Mouse (Mus musculus) MEL (cell line): ENCODE measurements around the gene Mettl7b. TPM values are rescaled to one million over a fixed set of nuclear protein-coding genes. Genes with fewer than 3 reads are reported as not detected.

Experiments
- DNase-seq: peaks from one replicate; pipeline ENCODE4 v3.0.0; 2011; ENCODE audit warnings: low read depth, low spot score
- H3K27ac ChIP-seq: 2 replicates; pipeline ENCODE4 v1.5.1; 2012; ENCODE audit warnings: low read depth, mild to moderate bottlenecking, control low read depth, low read length, moderate library complexity; ENCODE audit not compliant: control insufficient read depth
- H3K27me3 ChIP-seq, 2 experiments: fragments of 150-350 bp in 1 of 2; sonication (generic) in 1 of 2; 2 replicates each; pipeline ENCODE4 v1.6.1; 2012; ENCODE audit warnings: low read length in 2 of 2, mild to moderate bottlenecking in 2 of 2, improper control_type of control experiment in 1 of 2, moderate library complexity in 1 of 2; ENCODE audit not compliant: insufficient read depth in 2 of 2, control insufficient read depth in 1 of 2
- H3K36me3 ChIP-seq, 2 experiments: 2 replicates each; pipeline ENCODE4 v1.6.1; 2012 to 2014; ENCODE audit warnings: low read length in 2 of 2, improper control_type of control experiment in 1 of 2, inconsistent platforms in 1 of 2, mild to moderate bottlenecking in 1 of 2; ENCODE audit not compliant: insufficient read depth in 2 of 2, control insufficient read depth in 1 of 2
- H3K4me1 ChIP-seq, 2 experiments: fragments of 150-350 bp in 1 of 2; sonication (generic) in 1 of 2; 2 replicates each; pipeline ENCODE4 v1.6.1; 2012; ENCODE audit warnings: low read length in 2 of 2, improper control_type of control experiment in 1 of 2, mild to moderate bottlenecking in 1 of 2; ENCODE audit not compliant: insufficient read depth in 2 of 2, control insufficient read depth in 1 of 2
- H3K4me3 ChIP-seq, 2 experiments: fragments of 150-350 bp in 1 of 2; sonication (generic) in 1 of 2; 2 replicates each; pipeline ENCODE4 v1.5.1; 2012; ENCODE audit warnings: low read depth in 2 of 2, low read length in 2 of 2, mild to moderate bottlenecking in 2 of 2, moderate library complexity in 2 of 2, control low read depth in 1 of 2, improper control_type of control experiment in 1 of 2; ENCODE audit not compliant: control insufficient read depth in 1 of 2, insufficient read depth in 1 of 2
- H3K79me2 ChIP-seq: 2 replicates; pipeline ENCODE4 v1.6.1; 2012; ENCODE audit warnings: mild to moderate bottlenecking, low read length, moderate library complexity; ENCODE audit not compliant: control insufficient read depth, poor library complexity, insufficient read depth
- H3K9ac ChIP-seq: 2 replicates; pipeline ENCODE4 v1.6.1; 2012; ENCODE audit warnings: low read depth, mild to moderate bottlenecking, control low read depth, low read length, moderate library complexity; ENCODE audit not compliant: control insufficient read depth, poor library complexity, severe bottlenecking
- H3K9me3 ChIP-seq: fragments of 150-350 bp; sonication (generic); replicated peaks from 2 replicates; pipeline ENCODE4 v1.6.1; 2012; ENCODE audit warnings: mild to moderate bottlenecking, low read length, improper control_type of control experiment, moderate library complexity; ENCODE audit not compliant: insufficient read depth
- CHD1 ChIP-seq: IDR thresholded peaks from 2 replicates; pipeline ENCODE4 v1.6.1; 2012; ENCODE audit warnings: low read depth, mild to moderate bottlenecking, inconsistent platforms, low read length, improper control_type of control experiment
- CHD2 ChIP-seq: IDR thresholded peaks from 2 replicates; pipeline ENCODE4 v1.6.1; 2011; ENCODE audit warnings: low read length, improper control_type of control experiment
- CTCF ChIP-seq, 3 experiments: IDR thresholded peaks in 2 of 3; conservative IDR thresholded peaks in 1 of 3; 2 replicates each; pipeline ENCODE4 v1.5.1; 2011 to 2012; ENCODE audit warnings: low read length in 3 of 3, low read depth in 2 of 3, mild to moderate bottlenecking in 2 of 3, improper control_type of control experiment in 1 of 3, inconsistent platforms in 1 of 3, mixed read lengths in 1 of 3, moderate library complexity in 1 of 3; ENCODE audit not compliant: control insufficient read depth in 1 of 3, insufficient read depth in 1 of 3, poor library complexity in 1 of 3, severe bottlenecking in 1 of 3
- E2F4 ChIP-seq: IDR thresholded peaks from 2 replicates; pipeline ENCODE4 v1.6.1; 2011; ENCODE audit warnings: low read depth, low read length, improper control_type of control experiment, borderline replicate concordance
- EP300 ChIP-seq, 2 experiments: IDR thresholded peaks; 2 replicates each; pipeline ENCODE4 v1.6.1; 2011; ENCODE audit warnings: improper control_type of control experiment in 2 of 2, low read length in 2 of 2, low read depth in 1 of 2, mild to moderate bottlenecking in 1 of 2
- ETS1 ChIP-seq: IDR thresholded peaks from 2 replicates; pipeline ENCODE4 v1.6.1; 2012; ENCODE audit warnings: low read depth, mild to moderate bottlenecking, inconsistent platforms, low read length, improper control_type of control experiment, moderate library complexity
- GABPA ChIP-seq: IDR thresholded peaks from 2 replicates; pipeline ENCODE4 v1.6.1; 2012; ENCODE audit warnings: low read depth, mild to moderate bottlenecking, inconsistent platforms, low read length, improper control_type of control experiment, moderate library complexity
- GATA1 ChIP-seq: IDR thresholded peaks from 2 replicates; pipeline ENCODE4 v1.6.1; 2011; ENCODE audit warnings: low read depth, low read length, improper control_type of control experiment
- KAT2A ChIP-seq: conservative IDR thresholded peaks from 2 replicates; pipeline ENCODE4 v1.6.1; 2012; ENCODE audit warnings: low read depth, low read length, improper control_type of control experiment, inconsistent platforms
- MAFK ChIP-seq: IDR thresholded peaks from 2 replicates; pipeline ENCODE4 v1.6.1; 2011; ENCODE audit warnings: low read depth, mild to moderate bottlenecking, low read length, improper control_type of control experiment, borderline replicate concordance
- MAZ ChIP-seq: IDR thresholded peaks from 2 replicates; pipeline ENCODE4 v1.6.1; 2012; ENCODE audit warnings: low read depth, mild to moderate bottlenecking, inconsistent platforms, low read length, improper control_type of control experiment
- MEF2A ChIP-seq: IDR thresholded peaks from 2 replicates; pipeline ENCODE4 v1.6.1; 2014; ENCODE audit warnings: low read depth, mild to moderate bottlenecking, inconsistent platforms, low read length, improper control_type of control experiment; ENCODE audit not compliant: poor library complexity, insufficient replicate concordance, severe bottlenecking; ENCODE audit errors: extremely low read depth
- MYB ChIP-seq: IDR thresholded peaks from 2 replicates; pipeline ENCODE4 v1.6.1; 2011; ENCODE audit warnings: mild to moderate bottlenecking, low read depth, low read length, improper control_type of control experiment
- MYC ChIP-seq: IDR thresholded peaks from 2 replicates; pipeline ENCODE4 v1.6.1; 2011; ENCODE audit warnings: low read depth, mild to moderate bottlenecking, low read length, improper control_type of control experiment, moderate library complexity
- NELFE ChIP-seq: IDR thresholded peaks from 2 replicates; pipeline ENCODE4 v1.6.1; 2011; ENCODE audit warnings: low read depth, low read length, improper control_type of control experiment
- NRF1 ChIP-seq: IDR thresholded peaks from 2 replicates; pipeline ENCODE4 v1.6.1; 2014; ENCODE audit warnings: low read depth, mild to moderate bottlenecking, inconsistent platforms, low read length, improper control_type of control experiment, moderate library complexity; ENCODE audit not compliant: poor library complexity, insufficient read depth, severe bottlenecking
- POLR2AphosphoS2 ChIP-seq: IDR thresholded peaks from 2 replicates; pipeline ENCODE4 v1.6.1; 2011; ENCODE audit warnings: low read length, improper control_type of control experiment
- SMC3 ChIP-seq: IDR thresholded peaks from 2 replicates; pipeline ENCODE4 v1.6.1; 2011; ENCODE audit warnings: low read depth, low read length, improper control_type of control experiment
- TAL1 ChIP-seq: IDR thresholded peaks from 2 replicates; pipeline ENCODE4 v1.6.1; 2012; ENCODE audit warnings: mild to moderate bottlenecking, inconsistent platforms, low read length, moderate library complexity, mixed read lengths
- TCF12 ChIP-seq: IDR thresholded peaks from 2 replicates; pipeline ENCODE4 v1.6.1; 2014; ENCODE audit warnings: low read depth, mild to moderate bottlenecking, inconsistent platforms, low read length, improper control_type of control experiment, moderate library complexity
- UBTF ChIP-seq: IDR thresholded peaks from 2 replicates; pipeline ENCODE4 v1.6.1; 2012; ENCODE audit warnings: low read depth, mild to moderate bottlenecking, inconsistent platforms, low read length, improper control_type of control experiment, moderate library complexity, borderline replicate concordance; ENCODE audit not compliant: insufficient read depth
- USF1 ChIP-seq: IDR thresholded peaks from 2 replicates; pipeline ENCODE4 v1.6.1; 2014; ENCODE audit warnings: low read depth, mild to moderate bottlenecking, inconsistent platforms, low read length, improper control_type of control experiment, moderate library complexity
- USF2 ChIP-seq, 2 experiments: IDR thresholded peaks; 2 replicates each; pipeline ENCODE4 v1.6.1; 2011 to 2012; ENCODE audit warnings: improper control_type of control experiment in 2 of 2, low read length in 2 of 2, borderline replicate concordance in 1 of 2, inconsistent platforms in 1 of 2, low read depth in 1 of 2, mild to moderate bottlenecking in 1 of 2; ENCODE audit not compliant: insufficient read depth in 1 of 2
- ZKSCAN1 ChIP-seq: IDR thresholded peaks from 2 replicates; pipeline ENCODE4 v1.6.1; 2012; ENCODE audit warnings: low read depth, mild to moderate bottlenecking, inconsistent platforms, low read length, improper control_type of control experiment, moderate library complexity
- ZMIZ1 ChIP-seq: IDR thresholded peaks from 2 replicates; pipeline ENCODE4 v1.6.1; 2012; ENCODE audit warnings: low read depth, mild to moderate bottlenecking, inconsistent platforms, low read length, improper control_type of control experiment, moderate library complexity
- polyA plus RNA-seq, 2 experiments: library from polyadenylated mRNA; stranded (reverse) in 1 of 2; unstranded in 1 of 2; fragments of >175 nt in 1 of 2; fragments of >200 nt in 1 of 2; gene quantifications; 2 replicates each; pipeline versions ENCODE4 v1.2.1 to v1.2.4; 2012; ENCODE audit warnings: low replicate concordance in 2 of 2, low read depth in 1 of 2; ENCODE audit not compliant: insufficient read length in 2 of 2, insufficient read depth in 1 of 2, missing spikeins in 1 of 2
- total RNA-seq: library from RNA; depleted of rRNA; stranded (reverse); fragments of 300-350 nt; gene quantifications from 2 replicates; pipeline ENCODE4 v1.2.3, GENCODE M21; 2012

Mettl7b gene
- total and polyA plus RNA-seq, 3 experiments, result not detected

GRCm38 (mm10) chr10:128964961-128965360, 4.2 kb upstream of the Mettl7b start:
- H3K4me1 ChIP-seq, result no peaks in the 10 kb centered on the region; a peak in 1 of 4 replicates
- H3K79me2 ChIP-seq, result no peaks in the 10 kb centered on the region
- no peaks in the 10 kb centered on the region for H3K9me3 ChIP-seq
- H3K27ac ChIP-seq, result no peak overlapping the region
- H3K36me3 ChIP-seq, result no peaks in the 10 kb centered on the region
- no peak for TF ChIP-seq E2F4
- TF ChIP-seq MAZ, result no peak
- no peak for TF ChIP-seq EP300 (IDR thresholded peaks at IDR 0.05; ENCODE audit: low read depth in 1 of 2, low read length in 2 of 2)
- TF ChIP-seq, all 39 proteins: peak for 0
- no peak overlapping the region for H3K4me3 ChIP-seq
- no peak overlapping the region for H3K9ac ChIP-seq
- peaks cover 0 to 2% of the 10 kb centered on the region in 2 experiments; a peak in 1 of 4 replicates for H3K27me3 ChIP-seq
- DNase-seq, result no peak

DNA sequence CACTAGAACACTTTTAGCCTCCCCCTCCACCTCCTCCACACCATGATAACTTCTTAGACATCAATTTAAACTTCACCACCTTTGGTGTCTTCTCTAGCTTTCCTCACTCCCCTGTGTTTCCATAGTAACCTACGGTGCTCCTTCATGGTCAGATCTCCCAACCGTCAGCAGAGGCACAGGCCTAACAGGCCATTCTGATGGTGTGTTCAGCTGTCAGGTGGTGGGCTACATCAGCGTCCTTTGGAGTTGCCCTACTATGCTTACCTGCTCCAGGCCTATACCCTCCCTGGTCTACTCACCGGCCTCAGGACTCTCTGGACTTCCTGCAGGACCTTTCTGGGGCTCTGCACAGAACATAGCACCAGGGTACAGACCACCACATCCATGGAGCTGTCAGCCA, 646 bp downstream of the Mettl7b start:
- no peaks in the 10 kb centered on the region; a peak in 1 of 4 replicates for H3K27me3 ChIP-seq
- no peak overlapping the region for H3K9ac ChIP-seq
- H3K4me3 ChIP-seq, result no peak overlapping the region
- no peaks in the 10 kb centered on the region for H3K36me3 ChIP-seq
- H3K9me3 ChIP-seq, result no peaks in the 10 kb centered on the region
- DNase-seq, result no peak
- H3K79me2 ChIP-seq, result no peaks in the 10 kb centered on the region
- TF ChIP-seq MYC (no peak), USF2 (IDR thresholded peaks at IDR 0.05; ENCODE audit: borderline replicate concordance in 1 of 2, insufficient read depth in 1 of 2, low read depth in 1 of 2, low read length in 2 of 2) (no peak), ZKSCAN1 (no peak), ETS1 (no peak), EP300 (IDR thresholded peaks at IDR 0.05; ENCODE audit: low read depth in 1 of 2, low read length in 2 of 2) (no peak), KAT2A (no peak), GABPA (no peak), CTCF (IDR thresholded peaks at IDR 0.05 in 2 of 3, conservative IDR thresholded peaks at IDR 0.05 in 1 of 3; ENCODE audit: control insufficient read depth in 1 of 3, insufficient read depth in 1 of 3, low read depth in 2 of 3, low read length in 3 of 3, poor library complexity in 1 of 3, severe bottlenecking in 1 of 3) (no peak), USF1 (no peak), MYB (no peak), CHD2 (no peak)
- TF ChIP-seq, all 39 proteins: peak for 0
- H3K27ac ChIP-seq, result no peak overlapping the region
- H3K4me1 ChIP-seq, result no peaks in the 10 kb centered on the region

DNA sequence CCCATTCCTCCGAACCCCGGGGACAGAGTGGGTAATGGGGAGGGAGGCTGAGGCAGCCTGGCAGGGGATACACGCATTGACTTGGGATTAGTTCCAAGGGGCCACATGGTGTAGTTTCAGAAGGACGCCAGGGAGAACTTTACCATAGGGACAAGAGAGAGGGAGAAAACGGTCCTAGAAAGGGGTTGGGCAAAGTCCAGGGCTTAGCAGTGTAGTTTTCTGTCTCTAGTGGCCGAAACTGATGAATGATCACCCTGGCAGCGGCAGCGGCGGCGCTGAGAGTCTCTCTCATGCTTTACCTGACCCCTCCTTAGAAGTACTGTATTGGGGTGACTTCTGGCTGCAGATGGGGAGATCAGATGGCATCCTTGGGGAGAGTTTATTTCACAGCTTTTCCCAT, 2.4 kb downstream of the Mettl7b start:
- H3K36me3 ChIP-seq, result no peaks in the 10 kb centered on the region
- H3K27me3 ChIP-seq, result peaks cover 0 to under 1% of the 10 kb centered on the region in 2 experiments; a peak in 2 of 4 replicates
- H3K4me1 ChIP-seq, result no peaks in the 10 kb centered on the region
- no peaks in the 10 kb centered on the region for H3K9me3 ChIP-seq
- H3K9ac ChIP-seq, result no peak overlapping the region
- no peak overlapping the region for H3K27ac ChIP-seq
- H3K79me2 ChIP-seq, result no peaks in the 10 kb centered on the region
- DNase-seq, result no peak
- H3K4me3 ChIP-seq, result no peak overlapping the region
- TF ChIP-seq ZMIZ1, result no peak
- no peak for TF ChIP-seq USF2 (IDR thresholded peaks at IDR 0.05; ENCODE audit: borderline replicate concordance in 1 of 2, insufficient read depth in 1 of 2, low read depth in 1 of 2, low read length in 2 of 2)
- TF ChIP-seq TCF12, result no peak
- no peak for TF ChIP-seq NELFE
- TF ChIP-seq UBTF, result no peak
- TF ChIP-seq TAL1, result no peak
- no peak for TF ChIP-seq MEF2A
- no peak for TF ChIP-seq KAT2A
- TF ChIP-seq CHD1, result no peak
- TF ChIP-seq NRF1, result no peak
- no peak for TF ChIP-seq SMC3
- TF ChIP-seq MAFK, result no peak
- TF ChIP-seq POLR2AphosphoS2, result no peak
- TF ChIP-seq MAZ, result no peak
- TF ChIP-seq MYC, result no peak
- TF ChIP-seq GATA1, result no peak
